Mouse (Mus musculus) kidney, adult 8-10 months (tissue): ENCODE measurements around the gene Vezf1.

Source experiments
- DNase-seq, 2 experiments: peaks; one replicate each; pipeline ENCODE4 v3.0.0; 2022

Vezf1 gene

DNA sequence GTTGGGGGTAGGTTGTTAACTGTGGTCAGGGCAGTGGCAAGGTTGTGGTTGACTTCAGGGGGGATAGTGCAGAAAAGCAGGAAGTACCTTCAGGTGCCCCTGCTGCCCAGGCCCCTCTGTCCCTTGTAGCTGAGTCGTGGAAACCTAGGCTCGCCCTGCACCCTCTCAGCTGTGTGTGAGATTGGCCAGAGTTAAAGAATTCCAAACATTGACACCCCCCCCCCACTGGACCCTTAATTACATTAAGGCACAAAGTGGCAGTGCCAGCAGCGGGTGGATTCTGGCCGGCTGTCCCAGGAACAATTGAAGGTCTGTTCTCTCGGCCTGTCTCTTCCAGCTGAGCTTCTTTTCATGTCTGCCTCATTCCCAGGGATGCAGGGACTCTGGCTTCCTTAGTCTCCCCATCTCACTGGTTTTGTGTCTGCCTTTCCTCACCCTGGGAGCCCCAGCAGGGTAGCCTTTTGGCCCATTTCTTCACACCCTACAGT lies 58.3 kb downstream of the Vezf1 start:
- DNase-seq: no peak

- DNase-seq: peak; percentile 68 to 71
Measured at GRCm38 (mm10) chr11:88128461-88128860, 60.4 kb downstream of the Vezf1 start.

- no peak for DNase-seq
Measured at GRCm38 (mm10) chr11:88129281-88129680, 61.2 kb downstream of the Vezf1 start.

GRCm38 (mm10) chr11:88129935-88130334 lies 61.9 kb downstream of the Vezf1 start:
- DNase-seq: no peak

- DNase-seq: peak; percentile 67 to 74
Measured at GRCm38 (mm10) chr11:88131847-88132246, 63.8 kb downstream of the Vezf1 start.
